Mouse (Mus musculus) liver, postnatal 0 days (tissue): ENCODE results near the gene Rfx3. TPM values are rescaled to one million over a fixed set of nuclear protein-coding genes. Genes with fewer than 3 reads are reported as not detected.

Source experiments
- ATAC-seq: fragments of 200-750 bp; cut with Nextera tagmentation; 2 replicates; pipeline ENCODE4 v1.8.0; 2017; ENCODE audit warnings: mild to moderate bottlenecking, moderate library complexity
- DNase-seq: peaks from one replicate; pipeline ENCODE4 v3.0.0-alpha.2; 2016
- H3K27ac ChIP-seq: fragments of 300-500 bp; sonication (generic); 2 replicates; pipeline ENCODE4 v1.5.1; 2014; ENCODE audit warnings: antibody characterized with exemption, moderate library complexity, mild to moderate bottlenecking, low read depth
- H3K27me3 ChIP-seq: fragments of 300-500 bp; sonication (generic); 2 replicates; pipeline ENCODE4 v1.6.1; 2014; ENCODE audit warnings: low read length, control low read depth, mixed read lengths; ENCODE audit not compliant: insufficient read depth
- H3K36me3 ChIP-seq: fragments of 300-500 bp; sonication (generic); replicated peaks from 2 replicates; pipeline ENCODE4 v1.6.1; 2014; ENCODE audit warnings: mild to moderate bottlenecking, control low read depth, low read length, moderate library complexity, mixed read lengths; ENCODE audit not compliant: insufficient read depth
- H3K4me1 ChIP-seq: fragments of 300-500 bp; sonication (generic); 2 replicates; pipeline ENCODE4 v1.6.1; 2014; ENCODE audit warnings: antibody characterized with exemption, mild to moderate bottlenecking, control low read depth; ENCODE audit not compliant: insufficient read depth
- H3K4me2 ChIP-seq: fragments of 300-500 bp; sonication (generic); 2 replicates; pipeline ENCODE4 v1.6.1; 2014; ENCODE audit warnings: low read depth, mild to moderate bottlenecking, low read length, moderate library complexity, mixed read lengths
- H3K4me3 ChIP-seq: fragments of 300-500 bp; sonication (generic); 2 replicates; pipeline ENCODE4 v1.5.1; 2014; ENCODE audit warnings: low read depth, low read length
- H3K9ac ChIP-seq: fragments of 300-500 bp; sonication (generic); replicated peaks from 2 replicates; pipeline ENCODE4 v1.6.1; 2014; ENCODE audit warnings: mild to moderate bottlenecking, moderate library complexity
- H3K9me3 ChIP-seq: fragments of 300-500 bp; sonication (generic); 2 replicates; pipeline ENCODE4 v1.6.1; 2016; ENCODE audit warnings: mild to moderate bottlenecking, control low read depth, low read length, mixed read lengths
- CTCF ChIP-seq: sonication (generic); IDR thresholded peaks from 2 replicates; pipeline ENCODE4 v1.5.1; 2016; ENCODE audit warnings: antibody characterized with exemption, low read depth
- EP300 ChIP-seq: IDR thresholded peaks from 2 replicates; pipeline ENCODE4 v1.6.1; 2016; ENCODE audit warnings: antibody characterized with exemption, low read depth, mild to moderate bottlenecking
- WGBS: fragments of 180-500 bp; shearing (Covaris S2); extraction: QIAGEN DNeasy Blood & Tissue Kit; methylation state at CpG from one replicate; pipeline ENCODE4 v1.1.7; 2014; ENCODE audit not compliant: insufficient replicate concordance; 5-methylcytosine and 5-hydroxymethylcytosine counted together
- polyA plus RNA-seq: library from polyadenylated mRNA; unstranded; fragments of >200 nt; fragmentation: Nextera tagmentation; extraction: Ambion mirVana; gene quantifications from 2 replicates; pipeline ENCODE4 v1.2.1, GENCODE M21; 2015

Gene Rfx3
- polyA plus RNA-seq, 1 experiment from 2014 or later, result 0.90 TPM

GRCm38 (mm10) chr19:28011718-28012499, 943 bp upstream of the Rfx3 start:
- DNase-seq (peak; percentile 80), ATAC-seq (peak; percentile 64)
- Histone ChIP-seq H3K27ac (peak overlapping the region; percentile 100), H3K4me3 (peak overlapping the region; percentile 87), H3K4me1 (peaks cover 7% of the 10 kb centered on the region; the same call in 1 of the 2 replicates), H3K27me3 (no peaks in the 10 kb centered on the region), H3K9me3 (no peaks in the 10 kb centered on the region), H3K4me2 (peak overlapping the region; percentile 90), H3K36me3 (no peaks in the 10 kb centered on the region), H3K9ac (peak overlapping the region; percentile 98)
- no peak for TF ChIP-seq CTCF
- TF ChIP-seq EP300, result no peak
- 1% methylated on average over 52 of the region's 52 CpGs for WGBS

DNA sequence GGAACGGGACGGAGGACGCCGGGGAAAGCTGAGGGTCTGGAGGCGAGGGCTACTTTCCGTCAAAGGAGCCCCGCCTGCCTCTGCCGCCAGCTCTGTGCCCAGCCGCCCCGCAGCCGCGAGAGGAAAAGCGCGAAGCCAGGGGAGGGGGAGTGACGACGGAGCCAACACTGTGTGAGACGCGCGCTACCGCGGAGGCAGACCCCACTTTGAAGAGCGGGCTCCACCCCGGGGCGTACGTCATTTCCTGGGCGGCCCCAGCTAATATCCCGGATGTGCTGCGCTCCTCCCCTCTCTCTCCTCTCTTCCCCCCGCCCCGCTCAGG, 391 bp upstream of the Rfx3 start:
- peak; percentile 97 for DNase-seq
- WGBS, result 0% methylated on average over 30 of the region's 30 CpGs
- Histone ChIP-seq H3K36me3 (no peaks in the 10 kb centered on the region), H3K27ac (peak overlapping the region; percentile 100), H3K4me3 (peak overlapping the region; percentile 87), H3K9me3 (no peaks in the 10 kb centered on the region), H3K4me2 (peak overlapping the region; percentile 90), H3K27me3 (no peaks in the 10 kb centered on the region), H3K9ac (peak overlapping the region; percentile 98), H3K4me1 (peaks cover 7% of the 10 kb centered on the region; the same call in 1 of the 2 replicates)
- TF ChIP-seq EP300 (peak; percentile 50), CTCF (no peak)
- peak; percentile 96 for ATAC-seq

DNA sequence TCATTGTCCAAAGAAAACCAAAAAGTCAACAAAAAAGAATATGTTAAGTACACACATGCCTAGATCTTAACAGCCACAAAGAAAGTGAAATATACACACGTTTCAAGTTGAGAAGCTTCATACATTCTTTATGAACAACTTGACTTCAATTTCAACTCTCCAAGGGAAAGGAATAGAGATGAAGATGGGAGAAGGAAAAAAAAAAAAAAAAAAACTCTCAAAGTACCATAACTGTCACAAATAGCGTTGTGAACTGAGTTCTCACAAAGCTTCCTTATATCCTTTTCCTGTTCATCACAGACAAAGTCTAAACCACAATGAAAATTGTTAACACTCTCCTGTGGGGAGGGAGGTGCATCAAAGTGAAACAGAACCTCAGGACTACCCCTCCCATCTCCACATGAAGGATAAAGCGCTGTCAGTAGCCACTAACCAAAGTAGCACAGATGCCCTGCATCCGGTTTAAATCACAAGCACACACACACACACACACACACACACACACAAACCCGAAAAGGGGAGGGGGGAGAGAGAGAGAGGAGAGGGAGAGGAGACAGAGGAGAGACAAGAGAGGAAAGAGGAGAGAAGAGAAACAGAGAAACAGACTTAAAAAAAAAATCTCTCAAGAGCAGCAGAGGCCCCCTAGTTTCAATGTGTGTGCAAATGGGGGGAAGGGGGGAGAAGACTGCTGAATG, 1.2 kb downstream of the Rfx3 start:
- WGBS, result 2% methylated on average over 5 of the region's 5 CpGs
- no peaks in the 10 kb centered on the region for H3K9me3 ChIP-seq
- H3K27me3 ChIP-seq, result no peaks in the 10 kb centered on the region
- peak overlapping the region; percentile 98 for H3K9ac ChIP-seq
- DNase-seq (peak; percentile 37), ATAC-seq (no peak)
- peak overlapping the region; percentile 90 for H3K4me2 ChIP-seq
- no peak for TF ChIP-seq EP300
- TF ChIP-seq CTCF, result no peak
- peaks cover 7% of the 10 kb centered on the region; the same call in 1 of the 2 replicates for H3K4me1 ChIP-seq
- H3K27ac ChIP-seq, result no peak overlapping the region
- H3K36me3 ChIP-seq, result no peaks in the 10 kb centered on the region
- H3K4me3 ChIP-seq, result peak overlapping the region; percentile 87

- Histone ChIP-seq H3K9me3 (no peaks in the 10 kb centered on the region), H3K36me3 (no peaks in the 10 kb centered on the region), H3K27me3 (no peaks in the 10 kb centered on the region), H3K4me3 (no peak overlapping the region), H3K4me2 (no peak overlapping the region), H3K27ac (no peak overlapping the region), H3K9ac (no peak overlapping the region), H3K4me1 (no peaks in the 10 kb centered on the region)
- no peak for ATAC-seq
- no peak for DNase-seq
- no peak for TF ChIP-seq CTCF
- TF ChIP-seq EP300, result no peak
- 74% methylated on average over 1 of the region's 1 CpGs for WGBS
Measured at GRCm38 (mm10) chr19:28004190-28004589, 6.8 kb downstream of the Rfx3 start.

DNA sequence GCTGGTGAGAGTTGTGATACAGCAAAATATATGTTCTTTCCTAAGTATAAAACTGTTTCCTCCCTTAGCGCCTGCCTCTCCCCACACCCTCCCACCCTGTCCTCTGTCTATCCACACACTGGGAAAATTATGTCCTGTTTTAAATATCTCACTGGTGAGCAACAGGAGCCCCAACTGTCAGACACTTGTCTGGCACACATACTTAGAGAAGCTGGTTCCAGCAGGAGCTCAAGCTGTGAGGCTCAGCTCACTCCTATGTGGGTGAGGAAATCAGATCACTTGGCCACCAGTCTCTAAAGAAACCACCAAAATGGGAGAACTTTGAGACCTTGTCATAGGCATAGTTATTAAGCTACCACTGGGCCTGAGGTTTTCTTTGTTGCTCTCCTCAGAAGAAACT, 7.5 kb downstream of the Rfx3 start:
- no peaks in the 10 kb centered on the region for H3K4me1 ChIP-seq
- DNase-seq (no peak), ATAC-seq (no peak)
- no peak overlapping the region for H3K4me3 ChIP-seq
- H3K27ac ChIP-seq, result no peak overlapping the region
- H3K36me3 ChIP-seq, result no peaks in the 10 kb centered on the region
- no peak overlapping the region for H3K4me2 ChIP-seq
- 85% methylated on average over 1 of the region's 1 CpGs for WGBS
- no peak overlapping the region for H3K9ac ChIP-seq
- H3K9me3 ChIP-seq, result no peaks in the 10 kb centered on the region
- TF ChIP-seq EP300, result no peak
- TF ChIP-seq CTCF, result no peak
- H3K27me3 ChIP-seq, result no peaks in the 10 kb centered on the region

DNA sequence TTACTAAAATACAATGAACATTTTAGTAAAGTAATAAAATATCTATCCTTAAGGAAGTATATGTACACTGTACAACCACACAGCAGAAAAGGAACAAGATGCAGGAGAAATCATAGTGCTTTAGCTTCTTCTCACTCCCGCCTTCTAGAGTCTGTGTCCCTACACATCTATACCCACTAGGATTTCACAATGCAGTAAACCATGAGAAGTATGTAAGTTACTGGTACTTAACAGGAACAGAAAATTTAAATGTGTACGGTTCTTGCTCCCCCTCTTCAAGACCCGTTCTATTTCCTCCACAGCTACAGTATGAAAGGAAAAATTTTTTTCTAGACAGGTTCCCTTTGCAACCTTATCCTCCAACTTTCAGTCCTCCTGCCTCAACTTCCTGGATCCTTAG, 8.3 kb downstream of the Rfx3 start:
- no peak overlapping the region for H3K9ac ChIP-seq
- H3K27me3 ChIP-seq, result no peaks in the 10 kb centered on the region
- H3K27ac ChIP-seq, result no peak overlapping the region
- H3K9me3 ChIP-seq, result no peaks in the 10 kb centered on the region
- WGBS, result 49% methylated on average over 3 of the region's 3 CpGs
- no peak overlapping the region for H3K4me2 ChIP-seq
- H3K36me3 ChIP-seq, result no peaks in the 10 kb centered on the region
- ATAC-seq (no peak), DNase-seq (no peak)
- H3K4me3 ChIP-seq, result no peak overlapping the region
- no peaks in the 10 kb centered on the region for H3K4me1 ChIP-seq
- TF ChIP-seq EP300 (no peak), CTCF (no peak)
